Mouse (Mus musculus) neural tube, embryonic 13.5 days (tissue): ENCODE data around the gene Eps8l2. TPM values are rescaled to one million over a fixed set of nuclear protein-coding genes. Genes with fewer than 3 reads are reported as not detected.

Experiments used
- ATAC-seq: fragments of 200-750 bp; cut with Nextera tagmentation; 2 replicates; pipeline ENCODE4 v1.8.0; 2017; ENCODE audit warnings: low read depth, mild to moderate bottlenecking, moderate TSS enrichment, moderate library complexity
- H3K27ac ChIP-seq: fragments of 300-500 bp; sonication (generic); replicated peaks from 2 replicates; pipeline ENCODE4 v1.5.1; 2015; ENCODE audit warnings: moderate library complexity, mild to moderate bottlenecking, inconsistent platforms
- H3K27me3 ChIP-seq: fragments of 300-500 bp; sonication (generic); 2 replicates; pipeline ENCODE4 v1.6.1; 2015; ENCODE audit warnings: mild to moderate bottlenecking, inconsistent platforms
- H3K36me3 ChIP-seq: fragments of 300-500 bp; sonication (generic); 2 replicates; pipeline ENCODE4 v1.6.1; 2015; ENCODE audit warnings: mild to moderate bottlenecking, inconsistent platforms
- H3K4me1 ChIP-seq: fragments of 300-500 bp; sonication (generic); replicated peaks from 2 replicates; pipeline ENCODE4 v1.6.1; 2015; ENCODE audit warnings: inconsistent platforms
- H3K4me2 ChIP-seq: fragments of 300-500 bp; sonication (generic); 2 replicates; pipeline ENCODE4 v1.6.1; 2015; ENCODE audit warnings: inconsistent platforms, mild to moderate bottlenecking, moderate library complexity
- H3K4me3 ChIP-seq: fragments of 300-500 bp; sonication (generic); 2 replicates; pipeline ENCODE4 v1.5.1; 2015; ENCODE audit warnings: mild to moderate bottlenecking, inconsistent platforms
- H3K9ac ChIP-seq: fragments of 300-500 bp; sonication (generic); 2 replicates; pipeline ENCODE4 v1.6.1; 2015; ENCODE audit warnings: moderate library complexity, mild to moderate bottlenecking, inconsistent platforms
- H3K9me3 ChIP-seq: fragments of 300-500 bp; sonication (generic); 2 replicates; pipeline ENCODE4 v1.6.1; 2016; ENCODE audit warnings: inconsistent platforms
- WGBS: fragments of 180-500 bp; shearing (Covaris S2); methylation state at CpG from one replicate; pipeline ENCODE4 v1.1.7; 2015; 5-methylcytosine and 5-hydroxymethylcytosine counted together
- polyA plus RNA-seq: library from polyadenylated mRNA; unstranded; fragments of >200 nt; fragmentation: Nextera tagmentation; extraction: Ambion mirVana; gene quantifications from 2 replicates; pipeline ENCODE4 v1.2.1, GENCODE M21; 2015

Eps8l2 gene
- polyA plus RNA-seq: 0.43 and 0.76 TPM in 2 replicates

GRCm38 (mm10) chr7:141338576-141339131, at the start of gene Eps8l2:
Gene Eps8l2 (plus strand): TSS chr7:141338880.
- Histone ChIP-seq H3K9ac (0 out of 2 replicates have a peak within 1 kb of the TSS, but pooled peaks have one; percentile 35), H3K27ac (no peak within 1 kb of the TSS), H3K27me3 (peaks cover 13% of the 10 kb centered on the region), H3K36me3 (peaks cover 24% of the 10 kb centered on the region), H3K9me3 (no peaks in the 10 kb centered on the region), H3K4me3 (peak within 1 kb of the TSS; percentile 8; the same call in 1 of the 2 replicates), H3K4me2 (peak within 1 kb of the TSS; percentile 37), H3K4me1 (peaks cover 11% of the 10 kb centered on the region; the same call in 1 of the 2 replicates)
- ATAC-seq: no peak
- WGBS: 3% methylated on average over 23 of the region's 23 CpGs

GRCm38 (mm10) chr7:141291921-141292582, 46.6 kb upstream of the Eps8l2 start, which contains the start of gene Drd4:
Gene Drd4 (plus strand): TSS chr7:141292006.
- WGBS: 2% methylated on average over 46 of the region's 46 CpGs
- Histone ChIP-seq H3K27ac (no peak within 1 kb of the TSS), H3K4me1 (peaks cover 31% of the 10 kb centered on the region), H3K27me3 (peaks cover 72% of the 10 kb centered on the region), H3K4me3 (peak within 1 kb of the TSS; percentile 49), H3K36me3 (peaks cover 8% of the 10 kb centered on the region), H3K9me3 (no peaks in the 10 kb centered on the region), H3K9ac (peak within 1 kb of the TSS; percentile 71), H3K4me2 (peak within 1 kb of the TSS; percentile 84)
- ATAC-seq: peak; percentile 70

- Histone ChIP-seq H3K27ac (no peak overlapping the region), H3K4me1 (peaks cover 31% of the 10 kb centered on the region), H3K9me3 (no peaks in the 10 kb centered on the region), H3K4me3 (peak overlapping the region; percentile 49), H3K9ac (peak overlapping the region; percentile 71; the same call in 1 of the 2 replicates), H3K36me3 (peaks cover 15% of the 10 kb centered on the region), H3K27me3 (peaks cover 72% of the 10 kb centered on the region), H3K4me2 (peak overlapping the region; percentile 84)
- 30% methylated on average over 15 of the region's 15 CpGs for WGBS
- peak; percentile 54 for ATAC-seq
Observed at GRCm38 (mm10) chr7:141292583-141293388, 45.9 kb upstream of the Eps8l2 start.

GRCm38 (mm10) chr7:141293852-141294471, 44.7 kb upstream of the Eps8l2 start:
- Histone ChIP-seq H3K9me3 (no peaks in the 10 kb centered on the region), H3K4me2 (peak overlapping the region; percentile 63), H3K27me3 (peaks cover 72% of the 10 kb centered on the region), H3K4me1 (peaks cover 31% of the 10 kb centered on the region), H3K4me3 (peak overlapping the region; percentile 34), H3K27ac (no peak overlapping the region), H3K36me3 (peaks cover 25% of the 10 kb centered on the region), H3K9ac (peak overlapping the region; percentile 60)
- no peak for ATAC-seq
- 2% methylated on average over 53 of the region's 53 CpGs for WGBS

GRCm38 (mm10) chr7:141294479-141294878, 44.2 kb upstream of the Eps8l2 start:
- no peak for ATAC-seq
- H3K9me3 ChIP-seq: no peaks in the 10 kb centered on the region
- H3K9ac ChIP-seq: peak overlapping the region; percentile 60
- peak overlapping the region; percentile 34 for H3K4me3 ChIP-seq
- H3K27ac ChIP-seq: no peak overlapping the region
- H3K4me2 ChIP-seq: peak overlapping the region; percentile 63
- peaks cover 71% of the 10 kb centered on the region for H3K27me3 ChIP-seq
- peaks cover 30% of the 10 kb centered on the region for H3K36me3 ChIP-seq
- 8% methylated on average over 22 of the region's 22 CpGs for WGBS
- H3K4me1 ChIP-seq: peaks cover 31% of the 10 kb centered on the region

GRCm38 (mm10) chr7:141297926-141298650, 40.6 kb upstream of the Eps8l2 start:
- H3K27ac ChIP-seq: no peak overlapping the region
- H3K4me3 ChIP-seq: no peak overlapping the region
- peaks cover 65% of the 10 kb centered on the region for H3K36me3 ChIP-seq
- no peaks in the 10 kb centered on the region for H3K9me3 ChIP-seq
- peaks cover 35% of the 10 kb centered on the region for H3K27me3 ChIP-seq
- H3K4me1 ChIP-seq: peaks cover 15% of the 10 kb centered on the region
- no peak overlapping the region for H3K9ac ChIP-seq
- no peak for ATAC-seq
- WGBS: 81% methylated on average over 3 of the region's 3 CpGs
- H3K4me2 ChIP-seq: no peak overlapping the region

- H3K9me3 ChIP-seq: no peaks in the 10 kb centered on the region
- no peak for ATAC-seq
- peaks cover 7% of the 10 kb centered on the region for H3K4me1 ChIP-seq
- no peak overlapping the region for H3K4me2 ChIP-seq
- 97% methylated on average over 8 of the region's 8 CpGs for WGBS
- peaks cover 24% of the 10 kb centered on the region for H3K27me3 ChIP-seq
- no peak overlapping the region for H3K27ac ChIP-seq
- no peak overlapping the region for H3K4me3 ChIP-seq
- no peak overlapping the region for H3K9ac ChIP-seq
- peaks cover 75% of the 10 kb centered on the region for H3K36me3 ChIP-seq
Observed at GRCm38 (mm10) chr7:141299175-141299574, 39.5 kb upstream of the Eps8l2 start.

GRCm38 (mm10) chr7:141301386-141301785, 37.3 kb upstream of the Eps8l2 start:
- H3K9me3 ChIP-seq: no peaks in the 10 kb centered on the region
- H3K4me1 ChIP-seq: no peaks in the 10 kb centered on the region
- no peak for ATAC-seq
- H3K36me3 ChIP-seq: peaks cover 96% of the 10 kb centered on the region
- H3K4me3 ChIP-seq: no peak overlapping the region
- 97% methylated on average over 9 of the region's 9 CpGs for WGBS
- peaks cover 2% of the 10 kb centered on the region for H3K27me3 ChIP-seq
- H3K9ac ChIP-seq: no peak overlapping the region
- no peak overlapping the region for H3K4me2 ChIP-seq
- no peak overlapping the region for H3K27ac ChIP-seq

- H3K9me3 ChIP-seq: no peaks in the 10 kb centered on the region
- WGBS: 84% methylated on average over 1 of the region's 1 CpGs
- no peak for ATAC-seq
- no peaks in the 10 kb centered on the region for H3K4me1 ChIP-seq
- no peak overlapping the region for H3K9ac ChIP-seq
- H3K4me2 ChIP-seq: no peak overlapping the region
- H3K36me3 ChIP-seq: peaks cover 96% of the 10 kb centered on the region
- H3K4me3 ChIP-seq: no peak overlapping the region
- no peak overlapping the region for H3K27ac ChIP-seq
- H3K27me3 ChIP-seq: no peaks in the 10 kb centered on the region
Observed at GRCm38 (mm10) chr7:141302702-141303268, 35.9 kb upstream of the Eps8l2 start.

- Histone ChIP-seq H3K36me3 (peaks cover 98% of the 10 kb centered on the region), H3K27me3 (no peaks in the 10 kb centered on the region), H3K4me3 (no peak overlapping the region), H3K9me3 (no peaks in the 10 kb centered on the region), H3K4me1 (no peaks in the 10 kb centered on the region), H3K4me2 (no peak overlapping the region), H3K9ac (no peak overlapping the region), H3K27ac (no peak overlapping the region)
- 91% methylated on average over 4 of the region's 4 CpGs for WGBS
- no peak for ATAC-seq
Observed at GRCm38 (mm10) chr7:141304537-141304936, 34.1 kb upstream of the Eps8l2 start.

GRCm38 (mm10) chr7:141314416-141314815, 24.3 kb upstream of the Eps8l2 start:
- Histone ChIP-seq H3K9ac (no peak overlapping the region), H3K4me1 (no peaks in the 10 kb centered on the region), H3K9me3 (no peaks in the 10 kb centered on the region), H3K27me3 (no peaks in the 10 kb centered on the region), H3K36me3 (peaks cover 99% of the 10 kb centered on the region), H3K27ac (no peak overlapping the region), H3K4me3 (no peak overlapping the region), H3K4me2 (no peak overlapping the region)
- ATAC-seq: no peak
- 99% methylated on average over 2 of the region's 2 CpGs for WGBS
